Mouse (Mus musculus) intestine, embryonic 16.5 days (tissue): ENCODE measurements at regions not wholly inside any gene's neighbourhood (a gene's known extent, or its start where the extent isn't known, plus 50 kb on each side); places are given as distances from the start of the nearest gene placed in this dataset.
A peak's percentile ranks its signal among the peaks of the same experiment; 100 is the strongest.
"Not testable (repeated sequence)": the region's sequence is repeated elsewhere in the genome, so short reads cannot be mapped to it uniquely, and the experiment has no call there.

Experiments used
- ATAC-seq: fragments of 200-750 bp; cut with Nextera tagmentation; 2 replicates; pipeline ENCODE4 v1.8.0; 2017; ENCODE audit warnings: moderate TSS enrichment, moderate library complexity
- H3K27ac ChIP-seq: fragments of 300-500 bp; sonication (generic); 2 replicates; pipeline ENCODE4 v1.5.1; 2014; ENCODE audit warnings: mild to moderate bottlenecking, low read length
- H3K27me3 ChIP-seq: fragments of 300-500 bp; sonication (generic); replicated peaks from 2 replicates; pipeline ENCODE4 v1.6.1; 2014; ENCODE audit warnings: low read length, control low read depth, mixed read lengths; ENCODE audit not compliant: control insufficient read depth, insufficient read depth
- H3K36me3 ChIP-seq: fragments of 300-500 bp; sonication (generic); 2 replicates; pipeline ENCODE4 v1.6.1; 2014; ENCODE audit warnings: low read length, control low read depth; ENCODE audit not compliant: control insufficient read depth, insufficient read depth
- H3K4me1 ChIP-seq: fragments of 300-500 bp; sonication (generic); 2 replicates; pipeline ENCODE4 v1.6.1; 2014; ENCODE audit warnings: low read length, control low read depth, mixed read lengths; ENCODE audit not compliant: control insufficient read depth, insufficient read depth
- H3K4me2 ChIP-seq: fragments of 300-500 bp; sonication (generic); 2 replicates; pipeline ENCODE4 v1.6.1; 2014; ENCODE audit warnings: low read depth, low read length, control low read depth
- H3K4me3 ChIP-seq: fragments of 300-500 bp; sonication (generic); 2 replicates; pipeline ENCODE4 v1.5.1; 2014; ENCODE audit warnings: mild to moderate bottlenecking, low read length
- H3K9ac ChIP-seq: fragments of 300-500 bp; sonication (generic); 2 replicates; pipeline ENCODE4 v1.6.1; 2014; ENCODE audit warnings: low read depth, low read length
- H3K9me3 ChIP-seq: fragments of 300-500 bp; sonication (generic); 2 replicates; pipeline ENCODE4 v1.6.1; 2016; ENCODE audit warnings: low read length, control low read depth; ENCODE audit not compliant: control insufficient read depth
- WGBS: fragments of 180-500 bp; shearing (Covaris S2); extraction: QIAGEN DNeasy Blood & Tissue Kit; methylation state at CpG from one replicate; pipeline ENCODE4 v1.1.7; 2014; 5-methylcytosine and 5-hydroxymethylcytosine counted together

GRCm38 (mm10) chr17:91274378-91274777, 181.5 kb upstream of the Nrxn1 start:
- H3K27me3 ChIP-seq: no peaks in the 10 kb centered on the region
- ATAC-seq: no peak
- H3K36me3 ChIP-seq: no peaks in the 10 kb centered on the region
- H3K4me1 ChIP-seq: no peaks in the 10 kb centered on the region
- no peak overlapping the region for H3K4me3 ChIP-seq
- no peak overlapping the region for H3K27ac ChIP-seq
- no peaks in the 10 kb centered on the region for H3K9me3 ChIP-seq
- H3K4me2 ChIP-seq: no peak overlapping the region
- no peak overlapping the region for H3K9ac ChIP-seq
- WGBS: 75% methylated on average over 1 of the region's 1 CpGs

- 51% methylated on average over 2 of the region's 2 CpGs for WGBS
- no peaks in the 10 kb centered on the region for H3K9me3 ChIP-seq
- no peak overlapping the region for H3K4me2 ChIP-seq
- peak; percentile 83 for ATAC-seq
- H3K9ac ChIP-seq: no peak overlapping the region
- no peaks in the 10 kb centered on the region for H3K4me1 ChIP-seq
- H3K27ac ChIP-seq: no peak overlapping the region
- no peaks in the 10 kb centered on the region for H3K27me3 ChIP-seq
- no peaks in the 10 kb centered on the region for H3K36me3 ChIP-seq
- H3K4me3 ChIP-seq: no peak overlapping the region
Measured at GRCm38 (mm10) chr17:91238719-91239118, 145.8 kb upstream of the Nrxn1 start.

- ATAC-seq, H3K27me3 ChIP-seq, H3K9me3 ChIP-seq, H3K9ac ChIP-seq, H3K4me2 ChIP-seq, H3K36me3 ChIP-seq, H3K27ac ChIP-seq, H3K4me1 ChIP-seq, H3K4me3 ChIP-seq: not testable (repeated sequence)
- WGBS: 95% methylated on average over 14 of the region's 14 CpGs
Measured at GRCm38 (mm10) chr17:91236653-91237052, 143.8 kb upstream of the Nrxn1 start.

- Histone ChIP-seq H3K27me3 (no peaks in the 10 kb centered on the region), H3K9ac (no peak overlapping the region), H3K4me1 (no peaks in the 10 kb centered on the region), H3K36me3 (no peaks in the 10 kb centered on the region), H3K4me3 (no peak overlapping the region), H3K9me3 (no peaks in the 10 kb centered on the region), H3K4me2 (no peak overlapping the region), H3K27ac (no peak overlapping the region)
- ATAC-seq: no peak
- WGBS: 81% methylated on average over 5 of the region's 5 CpGs
Measured at GRCm38 (mm10) chr17:91226378-91226777, 133.5 kb upstream of the Nrxn1 start.

- Histone ChIP-seq H3K36me3 (no peaks in the 10 kb centered on the region), H3K9ac (no peak overlapping the region), H3K27me3 (no peaks in the 10 kb centered on the region), H3K9me3 (no peaks in the 10 kb centered on the region), H3K4me3 (no peak overlapping the region), H3K4me1 (no peaks in the 10 kb centered on the region), H3K27ac (no peak overlapping the region), H3K4me2 (no peak overlapping the region)
- WGBS: 77% methylated on average over 4 of the region's 4 CpGs
- no peak for ATAC-seq
Measured at GRCm38 (mm10) chr17:91225916-91226315, 133.0 kb upstream of the Nrxn1 start.

GRCm38 (mm10) chr17:91216429-91216828, 123.6 kb upstream of the Nrxn1 start:
- Histone ChIP-seq H3K4me3 (no peak overlapping the region), H3K27ac (no peak overlapping the region), H3K9ac (no peak overlapping the region), H3K9me3 (no peaks in the 10 kb centered on the region), H3K4me1 (no peaks in the 10 kb centered on the region), H3K4me2 (no peak overlapping the region), H3K27me3 (no peaks in the 10 kb centered on the region), H3K36me3 (no peaks in the 10 kb centered on the region)
- ATAC-seq: no peak

GRCm38 (mm10) chr17:91182574-91182973, 89.7 kb upstream of the Nrxn1 start:
- no peak overlapping the region for H3K4me3 ChIP-seq
- H3K27me3 ChIP-seq: no peaks in the 10 kb centered on the region
- WGBS: 82% methylated on average over 4 of the region's 4 CpGs
- no peak overlapping the region for H3K27ac ChIP-seq
- H3K36me3 ChIP-seq: no peaks in the 10 kb centered on the region
- ATAC-seq: no peak
- no peak overlapping the region for H3K9ac ChIP-seq
- no peak overlapping the region for H3K4me2 ChIP-seq
- H3K9me3 ChIP-seq: no peaks in the 10 kb centered on the region
- H3K4me1 ChIP-seq: no peaks in the 10 kb centered on the region

- no peaks in the 10 kb centered on the region for H3K36me3 ChIP-seq
- WGBS: 80% methylated on average over 2 of the region's 2 CpGs
- no peak overlapping the region for H3K9ac ChIP-seq
- H3K4me1 ChIP-seq: no peaks in the 10 kb centered on the region
- no peak overlapping the region for H3K4me3 ChIP-seq
- H3K4me2 ChIP-seq: no peak overlapping the region
- no peaks in the 10 kb centered on the region for H3K9me3 ChIP-seq
- no peaks in the 10 kb centered on the region for H3K27me3 ChIP-seq
- no peak for ATAC-seq
- H3K27ac ChIP-seq: no peak overlapping the region
Measured at GRCm38 (mm10) chr17:91161834-91162233, 69.0 kb upstream of the Nrxn1 start.
